7 mouse cellular contexts compared by ENCODE assay signal in genomic region chr7:19668947-19669721, GRCm38 (mm10). TPM values are rescaled to one million over a fixed set of nuclear protein-coding genes. Genes with fewer than 3 reads are reported as not detected.
A peak's percentile ranks its signal among the peaks of the same experiment; 100 is the strongest.
DNase-seq lines count a peak whose midpoint lies in the region; ATAC-seq and TF ChIP-seq lines count a peak whose summit lies in the region.

No protein-coding gene starts in this region.

- no peak overlapping the region for H3K4me3 ChIP-seq in intestine, postnatal 0 days (ENCODE audit: low read depth, low read length)
- H3K4me3 ChIP-seq in midbrain, embryonic 12.5 days = no peak overlapping the region
- peak overlapping the region; percentile 27 for H3K4me3 ChIP-seq in small intestine, adult 2 months (ENCODE audit: low read depth, low read length)

- no peak for TF ChIP-seq POLR2A in small intestine, adult 2 months (IDR thresholded peaks at IDR 0.05; ENCODE audit: low read depth, low read length)

- intact Hi-C loops in left cerebral cortex, postnatal 4 days (cut with DNase I) = no loop called here

- peak; percentile 93 for DNase-seq in adrenal gland, adult 2 months
- DNase-seq in embryo, embryonic 11.5 days (ENCODE audit: low read depth, low spot score) = peak; percentile 85
- DNase-seq in gastrocnemius, postnatal 4 days (ENCODE audit: low spot score in 2 of 2) = peak; percentile 77 to 91
- peak; percentile 94 for DNase-seq in left cerebral cortex, postnatal 4 days

- 7% methylated on average over 10 of the region's 10 CpGs for WGBS in intestine, postnatal 0 days
- WGBS in midbrain, embryonic 12.5 days = 7% methylated on average over 10 of the region's 10 CpGs
- 7% methylated on average over 10 of the region's 10 CpGs for WGBS in small intestine, adult 2 months

- peak overlapping the region; percentile 47; the same call in 1 of the 2 replicates for H3K9ac ChIP-seq in intestine, postnatal 0 days (ENCODE audit: low read depth, low read length)
- H3K9ac ChIP-seq in midbrain, embryonic 12.5 days (replicated peaks) = no peak overlapping the region

- H3K9me3 ChIP-seq in intestine, postnatal 0 days (ENCODE audit: control insufficient read depth) = no peaks in the 10 kb centered on the region
- no peaks in the 10 kb centered on the region for H3K9me3 ChIP-seq in midbrain, embryonic 12.5 days

- peak overlapping the region; percentile 89 for H3K27ac ChIP-seq in intestine, postnatal 0 days (ENCODE audit: low read depth, low read length)
- no peak overlapping the region for H3K27ac ChIP-seq in midbrain, embryonic 12.5 days (replicated peaks)
- H3K27ac ChIP-seq in small intestine, adult 2 months (ENCODE audit: insufficient read depth, low read depth, low read length) = peak overlapping the region; percentile 71

- H3K36me3 ChIP-seq in intestine, postnatal 0 days (ENCODE audit: control insufficient read depth, insufficient read depth) = no peaks in the 10 kb centered on the region
- no peaks in the 10 kb centered on the region for H3K36me3 ChIP-seq in midbrain, embryonic 12.5 days
- no peaks in the 10 kb centered on the region for H3K36me3 ChIP-seq in small intestine, adult 2 months (ENCODE audit: control insufficient read depth, insufficient read depth, low read length)

- ATAC-seq in intestine, postnatal 0 days = peak; percentile 71
- ATAC-seq in midbrain, embryonic 12.5 days (ENCODE audit: low FRiP score, low read depth) = peak; percentile 64

- peaks cover 6% of the 10 kb centered on the region; the same call in 1 of the 2 replicates for H3K4me1 ChIP-seq in intestine, postnatal 0 days (replicated peaks; ENCODE audit: control insufficient read depth, insufficient read depth, low read length)
- H3K4me1 ChIP-seq in midbrain, embryonic 12.5 days = peaks cover 12% of the 10 kb centered on the region
- peaks cover 4% of the 10 kb centered on the region; the same call in 1 of the 2 replicates for H3K4me1 ChIP-seq in small intestine, adult 2 months (ENCODE audit: control insufficient read depth, insufficient read depth, insufficient read length, low read length)

- H3K27me3 ChIP-seq in intestine, postnatal 0 days (replicated peaks; ENCODE audit: control insufficient read depth, insufficient read depth, low read length) = no peaks in the 10 kb centered on the region
- 0 out of 2 replicates have a peak, but pooled peaks cover 3% of the 10 kb centered on the region for H3K27me3 ChIP-seq in midbrain, embryonic 12.5 days
- H3K27me3 ChIP-seq in small intestine, adult 2 months (ENCODE audit: control insufficient read depth, insufficient read depth, low read length) = no peaks in the 10 kb centered on the region

- peak overlapping the region; percentile 55 for H3K4me2 ChIP-seq in intestine, postnatal 0 days (replicated peaks; ENCODE audit: low read depth)
- peak overlapping the region; percentile 18; the same call in 1 of the 2 replicates for H3K4me2 ChIP-seq in midbrain, embryonic 12.5 days (replicated peaks)

- TF ChIP-seq CTCF in intestine, postnatal 0 days (IDR thresholded peaks at IDR 0.05; ENCODE audit: low read depth) = peak; percentile 99
- TF ChIP-seq CTCF in small intestine, adult 2 months (IDR thresholded peaks at IDR 0.05; ENCODE audit: extremely low read depth, insufficient read length, insufficient replicate concordance, low read depth, low read length) = peak; percentile 88; the same call in 1 of the 2 replicates

RNA-seq across cellular contexts. Expression of gene Clptm1, which starts 4.3 kb away (rescaled TPM):
- total RNA-seq in adrenal gland, adult 2 months (2021) = 100 to 1,000 TPM; 151 to 152 TPM
- 157 and 178 TPM in 2 replicates for polyA plus RNA-seq in adrenal gland, adult 2 months (2012; rRNA removed)
- total RNA-seq in gastrocnemius, postnatal 4 days (2021) = 10 to 100 TPM; 51.9 to 62.0 TPM
- polyA plus RNA-seq in intestine, postnatal 0 days (2015; fragmentation: Nextera tagmentation; extraction: Ambion mirVana) = 66.1 and 70.6 TPM in 2 replicates
- 100 to 1,000 TPM; 105 to 115 TPM for total RNA-seq in left cerebral cortex, postnatal 4 days (2021)
- 103 and 106 TPM in 2 replicates for polyA plus RNA-seq in midbrain, embryonic 12.5 days (2016; fragmentation: Nextera tagmentation; extraction: Ambion mirVana)
- 70.5 and 141 TPM in 2 replicates for polyA plus RNA-seq in small intestine, adult 2 months (2012; rRNA removed)

RNA-seq across cellular contexts. Expression of gene Apoc2, which starts 8.6 kb away (rescaled TPM):
- total RNA-seq in adrenal gland, adult 2 months (2021) = 1 to 10 TPM in 1 of 2 experiments, not detected in 1; 3.1 TPM
- 0.28 TPM in 1 of 2 replicates, not detected in the other for polyA plus RNA-seq in adrenal gland, adult 2 months (2012; rRNA removed)
- total RNA-seq in gastrocnemius, postnatal 4 days (2021) = 1 to 10 TPM in 1 of 2 experiments, under 1 TPM in 1; 0.88 to 2.1 TPM
- polyA plus RNA-seq in intestine, postnatal 0 days (2015; fragmentation: Nextera tagmentation; extraction: Ambion mirVana) = 11,285 and 12,482 TPM in 2 replicates
- not detected for total RNA-seq in left cerebral cortex, postnatal 4 days (2021)
- 0.45 TPM in 1 of 2 replicates, not detected in the other for polyA plus RNA-seq in midbrain, embryonic 12.5 days (2016; fragmentation: Nextera tagmentation; extraction: Ambion mirVana)
- 1,337 and 1,661 TPM in 2 replicates for polyA plus RNA-seq in small intestine, adult 2 months (2012; rRNA removed)

RNA-seq across cellular contexts. Expression of gene Gm44805, which starts 12.1 kb away (rescaled TPM):
- 1 to 10 TPM; 1.5 to 1.9 TPM for total RNA-seq in adrenal gland, adult 2 months (2021)
- polyA plus RNA-seq in adrenal gland, adult 2 months (2012; rRNA removed) = 2.3 and 4.1 TPM in 2 replicates
- total RNA-seq in gastrocnemius, postnatal 4 days (2021) = not detected
- polyA plus RNA-seq in intestine, postnatal 0 days (2015; fragmentation: Nextera tagmentation; extraction: Ambion mirVana) = 5.6 and 13.5 TPM in 2 replicates
- total RNA-seq in left cerebral cortex, postnatal 4 days (2021) = not detected
- polyA plus RNA-seq in midbrain, embryonic 12.5 days (2016; fragmentation: Nextera tagmentation; extraction: Ambion mirVana) = not detected in 2 replicates
- polyA plus RNA-seq in small intestine, adult 2 months (2012; rRNA removed) = 0.37 and 0.69 TPM in 2 replicates

RNA-seq across cellular contexts. Expression of gene Apoc4, which starts 12.1 kb away (rescaled TPM):
- total RNA-seq in adrenal gland, adult 2 months (2021) = 100 to 1,000 TPM in 1 of 2 experiments, 10 to 100 TPM in 1; 40.7 to 204 TPM
- polyA plus RNA-seq in adrenal gland, adult 2 months (2012; rRNA removed) = 95.0 and 181 TPM in 2 replicates
- 1 to 10 TPM in 1 of 2 experiments, under 1 TPM in 1; 0.42 to 4.7 TPM for total RNA-seq in gastrocnemius, postnatal 4 days (2021)
- 0.70 and 1.4 TPM in 2 replicates for polyA plus RNA-seq in intestine, postnatal 0 days (2015; fragmentation: Nextera tagmentation; extraction: Ambion mirVana)
- total RNA-seq in left cerebral cortex, postnatal 4 days (2021) = not detected
- polyA plus RNA-seq in midbrain, embryonic 12.5 days (2016; fragmentation: Nextera tagmentation; extraction: Ambion mirVana) = 0.08 TPM in 1 of 2 replicates, not detected in the other
- 0.33 and 1.4 TPM in 2 replicates for polyA plus RNA-seq in small intestine, adult 2 months (2012; rRNA removed)

RNA-seq across cellular contexts. Expression of gene Apoc1, which starts 23.3 kb away (rescaled TPM):
- 1,000 to 10,000 TPM in 1 of 2 experiments, 100 to 1,000 TPM in 1; 204 to 1,066 TPM for total RNA-seq in adrenal gland, adult 2 months (2021)
- 76.5 and 212 TPM in 2 replicates for polyA plus RNA-seq in adrenal gland, adult 2 months (2012; rRNA removed)
- 10 to 100 TPM in 1 of 2 experiments, 1 to 10 TPM in 1; 1.7 to 14.7 TPM for total RNA-seq in gastrocnemius, postnatal 4 days (2021)
- 34.7 and 50.0 TPM in 2 replicates for polyA plus RNA-seq in intestine, postnatal 0 days (2015; fragmentation: Nextera tagmentation; extraction: Ambion mirVana)
- total RNA-seq in left cerebral cortex, postnatal 4 days (2021) = 1 to 10 TPM; 2.1 to 3.6 TPM
- 1.3 and 1.8 TPM in 2 replicates for polyA plus RNA-seq in midbrain, embryonic 12.5 days (2016; fragmentation: Nextera tagmentation; extraction: Ambion mirVana)
- polyA plus RNA-seq in small intestine, adult 2 months (2012; rRNA removed) = not detected in 2 replicates

Comparison
In these comparisons a context has a peak if more than half of its experiments do, and no peak if none do; other contexts are left out.
1. RNA of gene Apoc2, which starts 8.6 kb away (polyA plus RNA-seq): 11,285 to 12,482 TPM in intestine, postnatal 0 days and 1,337 to 1,661 TPM in small intestine, adult 2 months; 0.28 TPM in adrenal gland, adult 2 months and 0.45 TPM in midbrain, embryonic 12.5 days; every median in the first group is over 100 times any median in the second.
2. Peak in every context shown above with its lines, with median percentiles within 50 percentile points of each other: DNase-seq.